Mouse (Mus musculus) limb, embryonic 13.5 days (tissue): ENCODE results near the gene Pds5b. TPM values are rescaled to one million over a fixed set of nuclear protein-coding genes. Genes with fewer than 3 reads are reported as not detected.
"Not testable (repeated sequence)": the region's sequence is repeated elsewhere in the genome, so short reads cannot be mapped to it uniquely, and the experiment has no call there.

Experiments
- ATAC-seq: fragments of 200-750 bp; cut with Nextera tagmentation; 2 replicates; pipeline ENCODE4 v1.8.0; 2017; ENCODE audit warnings: low read depth, moderate number of reproducible peaks, moderate TSS enrichment; ENCODE audit not compliant: low FRiP score
- H3K27ac ChIP-seq: fragments of 300-500 bp; sonication (generic); 2 replicates; pipeline ENCODE4 v1.5.1; 2015; ENCODE audit warnings: inconsistent platforms, mild to moderate bottlenecking, moderate library complexity
- H3K27me3 ChIP-seq: fragments of 300-500 bp; sonication (generic); 2 replicates; pipeline ENCODE4 v1.6.1; 2015; ENCODE audit warnings: mild to moderate bottlenecking, inconsistent platforms
- H3K36me3 ChIP-seq: fragments of 300-500 bp; sonication (generic); 2 replicates; pipeline ENCODE4 v1.6.1; 2015; ENCODE audit warnings: inconsistent platforms, mild to moderate bottlenecking, moderate library complexity
- H3K4me1 ChIP-seq: fragments of 300-500 bp; sonication (generic); 2 replicates; pipeline ENCODE4 v1.6.1; 2015; ENCODE audit warnings: inconsistent platforms
- H3K4me2 ChIP-seq: fragments of 300-500 bp; sonication (generic); replicated peaks from 2 replicates; pipeline ENCODE4 v1.6.1; 2015; ENCODE audit warnings: inconsistent platforms, mild to moderate bottlenecking, moderate library complexity
- H3K4me3 ChIP-seq: fragments of 300-500 bp; sonication (generic); 2 replicates; pipeline ENCODE4 v1.5.1; 2015; ENCODE audit warnings: moderate library complexity, mild to moderate bottlenecking, inconsistent platforms
- H3K9ac ChIP-seq: fragments of 300-500 bp; sonication (generic); 2 replicates; pipeline ENCODE4 v1.6.1; 2015; ENCODE audit warnings: mild to moderate bottlenecking, inconsistent platforms
- H3K9me3 ChIP-seq: fragments of 300-500 bp; sonication (generic); 2 replicates; pipeline ENCODE4 v1.6.1; 2016; ENCODE audit warnings: inconsistent platforms
- WGBS: fragments of 180-500 bp; shearing (Covaris S2); methylation state at CpG from one replicate; pipeline ENCODE4 v1.1.7; 2015; 5-methylcytosine and 5-hydroxymethylcytosine counted together
- polyA plus RNA-seq: library from polyadenylated mRNA; unstranded; fragments of >200 nt; fragmentation: Nextera tagmentation; extraction: Ambion mirVana; gene quantifications from 2 replicates; pipeline ENCODE4 v1.2.1, GENCODE M21; 2015

The Pds5b gene
- 40.3 and 43.9 TPM in 2 replicates for polyA plus RNA-seq

DNA sequence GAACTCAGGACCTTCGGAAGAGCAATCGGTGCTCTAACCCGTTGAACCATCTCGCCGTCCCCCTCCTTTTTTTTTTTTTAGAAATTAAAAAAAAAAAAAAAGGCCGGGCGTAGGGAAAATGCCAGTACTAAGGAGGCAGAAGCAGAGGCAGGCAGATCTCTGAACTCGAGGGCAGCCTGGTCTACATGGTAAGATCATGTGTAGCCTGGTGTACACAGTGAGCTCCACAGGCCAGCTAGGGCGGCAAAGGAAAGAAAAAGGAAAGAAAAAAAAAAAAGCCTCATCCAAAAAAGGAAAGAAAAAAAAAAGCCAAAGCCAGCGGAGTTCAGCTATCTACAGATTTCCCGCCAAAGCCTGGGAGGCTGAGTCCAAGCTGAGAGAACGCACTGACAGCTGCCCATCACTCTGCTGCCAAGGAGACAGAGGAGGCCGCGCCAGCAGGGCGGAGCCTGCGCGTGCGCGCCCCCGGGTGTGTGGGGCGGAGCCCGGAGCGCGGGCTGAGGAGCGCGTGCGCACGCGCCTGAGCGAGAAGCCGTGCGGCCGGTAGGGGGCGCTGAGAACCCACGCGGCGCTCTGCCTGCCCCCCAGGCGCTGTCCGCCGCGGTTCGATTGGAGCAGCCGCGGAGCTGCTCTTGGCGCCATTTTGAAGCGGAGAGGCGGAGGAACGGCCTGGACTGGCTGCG lies at the start of gene Pds5b:
Gene Pds5b, plus strand, starts transcription at position 587 of the 683 bp plus-strand sequence.
- Histone ChIP-seq H3K27me3 (no peaks in the 10 kb centered on the region), H3K9me3 (no peaks in the 10 kb centered on the region), H3K4me1 (peaks cover 26% of the 10 kb centered on the region), H3K4me3 (peak within 1 kb of the TSS; percentile 88), H3K36me3 (no peaks in the 10 kb centered on the region), H3K9ac (peak within 1 kb of the TSS; percentile 99), H3K4me2 (peak within 1 kb of the TSS; percentile 68), H3K27ac (peak within 1 kb of the TSS; percentile 95)
- peak; percentile 94 for ATAC-seq
- 16% methylated on average over 45 of the region's 49 CpGs for WGBS

DNA sequence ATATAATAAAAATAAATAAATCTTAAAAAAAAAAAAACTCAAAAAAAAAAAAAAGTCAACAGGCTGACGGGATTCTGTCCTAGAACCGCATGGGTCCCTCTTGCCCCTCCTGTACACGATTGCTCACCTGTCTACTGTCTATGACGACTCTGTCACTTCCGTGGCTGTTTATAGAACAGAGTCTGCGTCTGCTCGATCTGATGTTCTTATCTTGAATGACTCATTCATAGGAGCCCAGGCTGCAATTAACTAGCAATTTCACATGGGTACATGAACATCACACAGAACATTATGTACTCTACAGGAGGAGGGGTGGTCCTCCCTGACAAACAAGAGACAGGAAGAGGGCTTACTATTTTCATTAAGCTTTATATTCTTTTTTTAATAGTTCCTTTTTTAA lies 48.0 kb upstream of the Pds5b start:
- Histone ChIP-seq H3K9me3 (no peaks in the 10 kb centered on the region), H3K4me3 (no peak overlapping the region), H3K27me3 (no peaks in the 10 kb centered on the region), H3K9ac (no peak overlapping the region), H3K36me3 (peaks cover 5% of the 10 kb centered on the region; the same call in 1 of the 2 replicates), H3K4me1 (0 out of 2 replicates have a peak, but pooled peaks cover 5% of the 10 kb centered on the region), H3K27ac (no peak overlapping the region), H3K4me2 (no peak overlapping the region)
- no peak for ATAC-seq
- 90% methylated on average over 7 of the region's 7 CpGs for WGBS

DNA sequence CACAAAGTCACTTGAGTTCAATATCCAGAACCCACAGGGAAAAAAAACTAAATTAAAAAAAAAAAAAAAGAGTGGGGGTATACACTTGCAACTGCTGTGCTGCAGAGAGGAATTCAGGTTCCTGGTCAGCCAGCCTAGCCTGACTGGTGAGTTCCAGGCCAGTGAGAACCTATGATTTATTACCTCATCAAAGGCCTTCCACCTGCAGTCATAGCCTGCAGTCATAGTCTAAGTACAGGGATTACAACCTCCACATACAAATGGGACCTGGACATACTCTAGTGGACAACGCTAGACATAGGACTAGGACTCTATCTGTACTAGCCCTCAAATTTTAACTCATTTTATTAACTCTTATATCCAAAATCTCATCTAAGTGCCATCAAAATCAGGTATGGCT lies 44.3 kb upstream of the Pds5b start:
- Histone ChIP-seq H3K4me2 (no peak overlapping the region), H3K4me3 (no peak overlapping the region), H3K9me3 (no peaks in the 10 kb centered on the region), H3K27me3 (no peaks in the 10 kb centered on the region), H3K4me1 (no peaks in the 10 kb centered on the region), H3K9ac (no peak overlapping the region), H3K27ac (no peak overlapping the region), H3K36me3 (peaks cover 13% of the 10 kb centered on the region)
- ATAC-seq: no peak
- 74% methylated on average over 1 of the region's 1 CpGs for WGBS

DNA sequence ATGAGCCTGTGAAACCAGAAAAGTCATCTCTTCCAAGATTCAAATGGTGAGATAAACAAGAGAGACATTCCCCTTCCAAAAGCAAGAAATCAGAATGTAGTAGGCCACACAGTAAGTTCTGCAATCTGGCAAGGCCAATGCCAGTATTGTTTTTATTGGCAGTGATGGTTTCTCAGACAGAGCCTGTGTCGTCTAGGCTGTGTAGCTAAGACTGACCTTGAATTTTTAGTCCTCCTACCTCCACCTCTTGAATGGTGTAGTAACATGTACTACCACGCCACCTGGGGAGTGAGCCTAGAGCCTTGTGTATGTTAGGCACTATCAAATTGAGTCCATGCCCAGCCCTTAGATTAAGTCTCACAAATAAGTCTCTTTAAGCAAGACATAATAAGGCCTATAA lies 43.8 kb upstream of the Pds5b start:
- WGBS: 72% methylated on average over 2 of the region's 2 CpGs
- Histone ChIP-seq H3K36me3 (peaks cover 13% of the 10 kb centered on the region), H3K4me1 (no peaks in the 10 kb centered on the region), H3K9me3 (no peaks in the 10 kb centered on the region), H3K4me2 (no peak overlapping the region), H3K27ac (no peak overlapping the region), H3K4me3 (no peak overlapping the region), H3K27me3 (no peaks in the 10 kb centered on the region), H3K9ac (no peak overlapping the region)
- ATAC-seq: no peak

DNA sequence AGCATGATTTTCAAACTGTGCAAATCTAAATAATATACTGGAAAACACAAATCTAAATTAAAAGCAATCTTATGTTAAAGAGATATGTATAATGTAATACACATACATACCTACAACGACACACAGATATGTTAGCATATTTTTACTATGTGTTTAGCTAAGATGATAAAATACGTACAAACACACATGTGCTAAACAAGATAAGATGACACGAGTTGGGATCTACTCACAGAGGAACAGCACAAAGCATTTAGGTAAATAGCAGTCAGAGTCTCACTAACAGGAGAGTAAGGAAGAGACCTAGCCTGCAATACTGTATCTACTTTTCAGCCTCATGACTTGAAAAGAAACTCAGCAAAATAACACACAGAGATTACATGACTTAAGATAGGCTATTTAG lies 32.1 kb upstream of the Pds5b start:
- H3K27me3 ChIP-seq: no peaks in the 10 kb centered on the region
- peaks cover 53% of the 10 kb centered on the region for H3K36me3 ChIP-seq
- WGBS: 94% methylated on average over 3 of the region's 3 CpGs
- no peak overlapping the region for H3K4me2 ChIP-seq
- H3K9ac ChIP-seq: no peak overlapping the region
- ATAC-seq: no peak
- no peak overlapping the region for H3K27ac ChIP-seq
- H3K4me3 ChIP-seq: no peak overlapping the region
- H3K4me1 ChIP-seq: no peaks in the 10 kb centered on the region
- no peaks in the 10 kb centered on the region for H3K9me3 ChIP-seq

DNA sequence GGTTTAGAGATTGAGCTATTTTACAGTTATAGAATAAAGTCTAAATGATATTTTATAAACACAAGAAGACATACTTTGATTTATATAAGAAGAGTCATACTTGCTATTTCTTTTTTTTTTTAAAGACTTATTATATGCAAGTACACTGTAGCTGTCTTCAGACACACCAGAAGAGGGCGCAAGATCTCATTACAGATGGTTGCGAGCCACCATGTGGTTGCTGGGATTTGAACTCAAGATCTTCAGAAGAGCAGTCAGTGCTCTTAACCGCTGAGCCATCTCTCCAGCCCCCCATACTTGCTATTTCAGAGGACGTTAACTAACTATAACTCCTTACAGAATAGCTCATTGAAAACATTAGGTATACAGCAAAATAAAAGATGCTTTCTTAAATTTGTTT lies 30.1 kb upstream of the Pds5b start:
- not testable (repeated sequence) for H3K27me3 ChIP-seq, H3K9me3 ChIP-seq, H3K4me3 ChIP-seq, H3K27ac ChIP-seq, ATAC-seq, H3K4me1 ChIP-seq, H3K9ac ChIP-seq, H3K4me2 ChIP-seq
- H3K36me3 ChIP-seq: peaks cover 50% of the 10 kb centered on the region
- WGBS: 96% methylated on average over 4 of the region's 4 CpGs

DNA sequence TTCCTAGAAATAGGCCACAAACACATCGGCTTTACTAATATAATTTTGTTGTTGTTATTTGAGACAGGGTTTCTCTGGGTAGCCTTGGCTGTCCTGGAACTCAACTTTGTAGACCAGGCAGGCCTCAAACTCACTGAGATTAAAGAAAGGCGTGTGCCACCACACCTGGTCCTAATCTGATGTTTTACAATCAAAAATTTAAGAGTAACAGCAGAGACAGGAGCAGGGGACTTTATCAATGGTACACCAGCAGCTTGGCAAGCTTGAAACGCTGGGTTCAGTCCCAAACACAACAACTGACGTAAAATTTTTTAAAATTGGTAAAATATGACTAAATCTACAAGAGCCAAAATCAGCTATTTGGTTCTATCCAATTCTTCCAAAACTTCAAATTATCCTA lies 28.6 kb upstream of the Pds5b start:
- Histone ChIP-seq H3K27me3 (no peaks in the 10 kb centered on the region), H3K4me3 (no peak overlapping the region), H3K27ac (no peak overlapping the region), H3K4me1 (no peaks in the 10 kb centered on the region), H3K4me2 (no peak overlapping the region), H3K9me3 (no peaks in the 10 kb centered on the region), H3K9ac (no peak overlapping the region), H3K36me3 (peaks cover 62% of the 10 kb centered on the region)
- ATAC-seq: no peak
- WGBS: 80% methylated on average over 4 of the region's 4 CpGs

DNA sequence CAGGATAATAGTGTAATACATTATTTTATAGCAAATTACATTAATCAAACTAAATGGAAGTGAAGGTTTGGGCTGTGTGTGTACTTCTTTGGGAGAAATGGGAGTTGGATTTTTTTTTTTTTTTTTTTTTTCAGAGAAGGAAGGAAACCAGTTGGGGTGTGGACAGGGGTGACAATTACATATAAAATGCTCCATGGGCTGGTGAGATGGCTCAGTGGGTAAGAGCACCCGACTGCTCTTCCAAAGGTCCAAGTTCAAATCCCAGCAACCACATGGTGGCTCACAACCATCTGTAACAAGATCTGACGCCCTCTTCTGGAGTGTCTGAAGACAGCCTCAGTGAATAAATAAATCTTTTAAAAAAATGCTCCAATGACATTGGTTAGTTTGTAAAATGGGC lies 21.0 kb upstream of the Pds5b start:
- ATAC-seq: no peak
- 86% methylated on average over 2 of the region's 2 CpGs for WGBS

DNA sequence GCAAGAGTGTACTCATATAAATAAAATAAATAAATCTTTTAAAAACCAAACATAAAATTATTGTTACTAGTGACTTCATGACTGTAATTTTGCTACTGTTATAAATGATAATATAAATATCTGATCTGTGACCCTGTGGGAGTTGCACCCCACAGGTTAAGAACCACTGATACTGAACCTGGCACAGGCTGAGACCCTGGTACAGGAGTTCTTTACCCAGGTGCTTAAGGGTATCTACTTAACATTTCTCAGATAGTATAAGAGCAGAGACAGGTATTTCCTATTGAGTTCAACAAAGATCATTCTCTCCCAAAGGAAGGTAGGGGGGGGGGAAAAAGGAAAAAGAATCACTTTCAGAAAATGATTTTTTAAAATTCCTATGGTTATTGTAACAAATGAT lies 19.0 kb upstream of the Pds5b start:
- Histone ChIP-seq H3K27ac (no peak overlapping the region), H3K4me2 (no peak overlapping the region), H3K36me3 (peaks cover 13% of the 10 kb centered on the region), H3K27me3 (no peaks in the 10 kb centered on the region), H3K4me1 (peaks cover 18% of the 10 kb centered on the region), H3K4me3 (no peak overlapping the region), H3K9me3 (no peaks in the 10 kb centered on the region), H3K9ac (no peak overlapping the region)
- no peak for ATAC-seq

More for the DNA sequence above, 21.0 kb upstream of the Pds5b start:
- Histone ChIP-seq H3K4me2 (no peak overlapping the region), H3K4me3 (no peak overlapping the region), H3K9ac (no peak overlapping the region), H3K4me1 (peaks cover 6% of the 10 kb centered on the region; the same call in 1 of the 2 replicates), H3K27me3 (no peaks in the 10 kb centered on the region), H3K36me3 (peaks cover 31% of the 10 kb centered on the region), H3K9me3 (no peaks in the 10 kb centered on the region), H3K27ac (no peak overlapping the region)

DNA sequence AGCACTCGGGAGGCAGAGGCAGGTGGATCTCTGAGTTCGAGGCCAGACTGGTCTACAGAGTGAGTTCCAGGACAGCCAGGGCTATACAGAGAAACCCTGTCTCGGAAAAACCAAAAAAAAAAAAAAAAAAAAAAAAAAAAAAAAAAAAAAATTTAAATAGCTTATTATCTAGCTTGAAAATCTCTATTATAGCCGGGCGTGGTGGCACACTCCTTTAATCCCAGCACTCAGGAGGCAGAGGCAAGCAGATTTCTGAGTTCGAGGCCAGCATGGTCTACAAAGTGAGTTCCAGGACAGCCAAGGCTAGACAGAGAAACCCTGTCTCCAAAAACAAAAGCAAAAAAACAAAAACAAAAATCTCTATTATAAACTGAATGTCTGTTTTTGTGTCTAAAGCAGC lies 14.1 kb upstream of the Pds5b start:
- ATAC-seq: not testable (repeated sequence)
- 84% methylated on average over 6 of the region's 6 CpGs for WGBS

DNA sequence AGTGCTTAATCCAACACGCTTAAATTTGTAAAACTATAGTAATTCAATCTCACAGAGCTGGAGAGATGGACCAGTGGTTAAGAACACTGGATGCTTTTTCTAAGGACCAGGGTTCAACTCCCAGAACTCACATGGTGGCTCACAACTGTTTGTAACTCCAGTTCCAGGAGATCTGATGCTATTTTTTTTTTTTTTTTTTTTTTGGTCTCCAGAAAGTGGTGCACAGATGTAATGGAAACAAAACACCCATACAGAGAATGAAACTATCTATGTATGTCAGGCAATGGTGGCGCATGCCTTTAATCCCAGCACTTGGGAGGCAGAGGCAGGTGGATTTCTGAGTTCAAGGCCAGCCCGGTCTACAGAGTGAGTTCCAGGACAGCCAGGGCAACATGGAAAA lies 13.2 kb upstream of the Pds5b start:
- not testable (repeated sequence) for H3K27me3 ChIP-seq, H3K27ac ChIP-seq, ATAC-seq, H3K4me3 ChIP-seq, H3K9ac ChIP-seq, H3K9me3 ChIP-seq
- H3K4me2 ChIP-seq: peak overlapping the region; percentile 25; the same call in 1 of the 2 replicates
- peaks cover 42% of the 10 kb centered on the region for H3K4me1 ChIP-seq
- 97% methylated on average over 3 of the region's 3 CpGs for WGBS
- H3K36me3 ChIP-seq: peaks cover 26% of the 10 kb centered on the region

More for the DNA sequence above, 14.1 kb upstream of the Pds5b start:
- Histone ChIP-seq H3K36me3 (peaks cover 26% of the 10 kb centered on the region), H3K4me1 (peaks cover 42% of the 10 kb centered on the region)
- H3K4me2 ChIP-seq, H3K9me3 ChIP-seq, H3K27me3 ChIP-seq, H3K9ac ChIP-seq, H3K4me3 ChIP-seq, H3K27ac ChIP-seq: not testable (repeated sequence)

DNA sequence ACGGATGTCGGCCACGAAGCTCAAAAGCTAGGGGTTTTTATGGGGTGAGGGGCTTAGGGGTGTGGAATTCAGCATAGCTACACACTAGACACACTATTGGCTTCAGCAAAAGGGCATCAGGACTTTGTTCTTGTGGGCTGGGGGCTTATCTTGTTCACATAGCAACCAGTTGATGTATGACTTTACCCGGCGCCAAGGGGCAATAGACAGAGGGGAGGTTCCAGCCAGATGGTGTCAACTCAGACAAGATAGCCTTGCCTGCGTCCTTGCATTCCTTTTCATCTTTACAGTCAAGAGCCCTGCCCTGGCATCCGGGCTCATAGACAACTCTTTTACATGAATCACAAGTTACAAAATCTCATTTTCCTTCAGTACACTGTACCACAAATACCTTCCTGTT lies 9.6 kb upstream of the Pds5b start:
- not testable (repeated sequence) for H3K9me3 ChIP-seq, H3K9ac ChIP-seq, ATAC-seq, H3K27ac ChIP-seq, H3K4me3 ChIP-seq, H3K27me3 ChIP-seq
- peaks cover 24% of the 10 kb centered on the region for H3K4me1 ChIP-seq
- WGBS: 77% methylated on average over 7 of the region's 7 CpGs
- H3K4me2 ChIP-seq: peak overlapping the region; percentile 76
- H3K36me3 ChIP-seq: peaks cover 20% of the 10 kb centered on the region

DNA sequence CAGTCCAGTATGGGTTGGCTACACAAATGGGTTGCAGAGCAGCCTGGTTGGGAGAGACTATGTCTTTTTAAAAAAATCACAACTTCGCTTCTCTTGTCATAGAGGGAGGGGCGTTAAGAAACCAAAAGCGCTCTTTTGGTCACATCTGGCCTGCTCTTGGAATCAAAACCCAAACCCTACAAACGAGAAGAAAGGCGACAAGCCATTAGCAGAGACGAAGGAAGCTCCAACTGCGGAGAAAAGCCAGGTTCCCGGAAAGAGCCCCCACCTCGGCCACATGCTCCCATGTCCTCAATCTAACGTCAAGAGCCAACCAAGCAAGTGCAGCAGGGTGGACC lies 8.8 kb upstream of the Pds5b start:
- Histone ChIP-seq H3K4me2 (peak overlapping the region; percentile 76), H3K36me3 (peaks cover 20% of the 10 kb centered on the region), H3K27me3 (no peaks in the 10 kb centered on the region), H3K9ac (peak overlapping the region; percentile 96), H3K4me1 (peaks cover 24% of the 10 kb centered on the region), H3K9me3 (no peaks in the 10 kb centered on the region), H3K4me3 (peak overlapping the region; percentile 97), H3K27ac (peak overlapping the region; percentile 99)
- no peak for ATAC-seq
- WGBS: 0% methylated on average over 10 of the region's 10 CpGs
